Mouse (Mus musculus): Measurements from ENCODE around the gene Ppp1r15b. TPM values are rescaled to one million over a fixed set of nuclear protein-coding genes. Genes with fewer than 3 reads are reported as not detected.

The Ppp1r15b gene
- total and polyA plus RNA-seq, 3 experiments, result 33.1 to 47.6 (median 47.5) TPM

DNA sequence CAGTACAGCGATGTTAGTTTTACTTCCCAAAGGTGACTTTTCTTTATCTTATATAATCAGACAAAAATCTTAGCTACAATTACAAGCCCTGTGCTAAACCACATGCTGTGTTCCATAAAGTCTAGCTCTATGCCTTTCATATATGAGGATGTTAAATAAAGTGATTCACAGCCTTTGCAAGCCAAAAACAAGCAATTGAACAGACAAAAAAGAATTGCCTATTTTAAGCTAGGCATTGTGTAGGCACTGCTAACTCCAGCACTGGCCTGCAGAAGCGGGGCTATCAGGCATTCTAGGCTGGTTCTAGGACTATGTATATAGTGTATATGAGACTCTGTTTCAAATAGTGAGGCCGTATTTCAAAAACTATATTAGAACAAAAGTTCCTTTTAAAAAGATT, 21.3 kb downstream of the Ppp1r15b start:
- Histone ChIP-seq H3K9me3 (replicated peaks; ENCODE audit: low read length) (peaks cover 9% of the 10 kb centered on the region), H3K36me3 (replicated peaks in 1 of 2; ENCODE audit: control insufficient read depth in 1 of 2, insufficient read depth in 1 of 2, low read length in 1 of 2) (peaks cover 0 to 2% of the 10 kb centered on the region in 2 experiments), H3K4me2 (ENCODE audit: insufficient read depth, low read depth, poor library complexity, severe bottlenecking) (no peak overlapping the region), H3K79me2 (replicated peaks; ENCODE audit: control insufficient read depth, extremely low read depth, insufficient read depth, poor library complexity, severe bottlenecking) (no peaks in the 10 kb centered on the region), H3K4me1 (ENCODE audit: control insufficient read depth in 1 of 2, insufficient read depth in 2 of 2) (no peaks in the 10 kb centered on the region), H3K9ac (ENCODE audit: insufficient read depth, low read depth) (no peak overlapping the region), H3K27ac (ENCODE audit: insufficient read depth, low read depth) (no peak overlapping the region), H3K27me3 (replicated peaks) (peaks cover 4% of the 10 kb centered on the region), H3K4me3 (replicated peaks in 1 of 3; ENCODE audit: low read depth in 2 of 3, low read length in 2 of 3, poor library complexity in 1 of 3) (no peak overlapping the region)
- DNase-seq (ENCODE audit: extremely low read depth), result no peak
- in situ Hi-C loops (cut with MboI; ENCODE audit: low pct_ligation_motif_present, low pct_unique_long_range_greater_than_20kb, low sequenced_read_pairs), result no loop called here
- TF ChIP-seq BHLHE40 (IDR thresholded peaks at IDR 0.05; ENCODE audit: low read depth, low read length) (no peak), MYC (IDR thresholded peaks at IDR 0.05; ENCODE audit: low read depth, low read length) (no peak), ZKSCAN1 (IDR thresholded peaks at IDR 0.05; ENCODE audit: borderline replicate concordance, low read depth, low read length) (no peak), RAD21 (IDR thresholded peaks at IDR 0.05; ENCODE audit: low read depth, low read length) (no peak), TBP (conservative IDR thresholded peaks at IDR 0.05; ENCODE audit: low read depth, low read length) (no peak), CHD1 (IDR thresholded peaks at IDR 0.05; ENCODE audit: low read depth, low read length) (no peak), MAFK (IDR thresholded peaks at IDR 0.05; ENCODE audit: insufficient replicate concordance, low read length) (no peak), E2F4 (IDR thresholded peaks at IDR 0.05; ENCODE audit: insufficient replicate concordance, low read depth, low read length) (no peak), ELF1 (IDR thresholded peaks at IDR 0.05; ENCODE audit: low read depth, low read length) (no peak), IRF4 (IDR thresholded peaks at IDR 0.05; ENCODE audit: low read depth, low read length) (no peak), RCOR1 (conservative IDR thresholded peaks at IDR 0.05; ENCODE audit: low read depth, low read length) (no peak), NRF1 (IDR thresholded peaks at IDR 0.05; ENCODE audit: low read depth, low read length) (no peak), ETS1 (conservative IDR thresholded peaks at IDR 0.05; ENCODE audit: low read depth, low read length) (no peak)
- dilution Hi-C loops (cut with MboI; ENCODE audit: extremely low pct_ligation_motif_present, extremely low pct_unique_long_range_greater_than_20kb, low sequenced_read_pairs), result no loop called here

DNA sequence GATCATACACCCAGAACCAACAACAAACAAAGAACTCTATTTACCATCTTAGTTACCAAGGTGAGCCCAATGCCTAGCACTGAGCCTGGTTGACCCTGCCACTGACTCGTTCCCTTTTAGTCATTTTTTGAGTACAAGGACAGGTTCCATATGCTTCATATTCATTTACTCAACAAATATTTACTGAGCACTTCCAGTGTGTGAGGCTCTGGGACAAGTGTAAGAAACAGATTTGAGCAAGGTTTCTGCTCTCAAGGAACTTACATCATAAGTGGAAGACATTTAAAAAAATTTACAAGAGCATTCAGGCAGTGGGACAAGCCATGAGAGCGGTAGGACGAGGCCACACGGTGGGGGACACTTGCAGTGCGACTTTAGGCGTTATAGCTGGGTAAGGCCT, 24.3 kb downstream of the Ppp1r15b start:
- no peak overlapping the region for H3K27ac ChIP-seq (ENCODE audit: insufficient read depth, low read depth)
- peaks cover 13% of the 10 kb centered on the region for H3K27me3 ChIP-seq (replicated peaks)
- dilution Hi-C loops (cut with MboI; ENCODE audit: extremely low pct_ligation_motif_present, extremely low pct_unique_long_range_greater_than_20kb, low sequenced_read_pairs) (no loop called here), in situ Hi-C loops (cut with MboI; ENCODE audit: low pct_ligation_motif_present, low pct_unique_long_range_greater_than_20kb, low sequenced_read_pairs) (no loop called here)
- DNase-seq (ENCODE audit: extremely low read depth), result no peak
- no peaks in the 10 kb centered on the region for H3K9me3 ChIP-seq (replicated peaks; ENCODE audit: low read length)
- no peak overlapping the region for H3K4me2 ChIP-seq (ENCODE audit: insufficient read depth, low read depth, poor library complexity, severe bottlenecking)
- TF ChIP-seq UBTF (IDR thresholded peaks at IDR 0.05; ENCODE audit: low read depth, low read length), result no peak
- TF ChIP-seq MAFK (IDR thresholded peaks at IDR 0.05; ENCODE audit: insufficient replicate concordance, low read length), result no peak
- TF ChIP-seq MXI1 (IDR thresholded peaks at IDR 0.05; ENCODE audit: low read depth, low read length), result no peak
- no peak for TF ChIP-seq IRF4 (IDR thresholded peaks at IDR 0.05; ENCODE audit: low read depth, low read length)
- TF ChIP-seq ZNF384 (IDR thresholded peaks at IDR 0.05; ENCODE audit: low read depth, low read length), result no peak
- TF ChIP-seq GABPA (IDR thresholded peaks at IDR 0.05; ENCODE audit: insufficient replicate concordance, low read depth, low read length), result no peak
- no peak for TF ChIP-seq ELF1 (IDR thresholded peaks at IDR 0.05; ENCODE audit: low read depth, low read length)
- TF ChIP-seq USF1 (IDR thresholded peaks at IDR 0.05; ENCODE audit: low read depth, low read length), result no peak
- no peaks in the 10 kb centered on the region for H3K79me2 ChIP-seq (replicated peaks; ENCODE audit: control insufficient read depth, extremely low read depth, insufficient read depth, poor library complexity, severe bottlenecking)
- H3K9ac ChIP-seq (ENCODE audit: insufficient read depth, low read depth), result no peak overlapping the region
- no peak overlapping the region for H3K4me3 ChIP-seq (replicated peaks in 1 of 3; ENCODE audit: low read depth in 2 of 3, low read length in 2 of 3, poor library complexity in 1 of 3)
- H3K36me3 ChIP-seq (replicated peaks in 1 of 2; ENCODE audit: control insufficient read depth in 1 of 2, insufficient read depth in 1 of 2, low read length in 1 of 2), result no peaks in the 10 kb centered on the region
- H3K4me1 ChIP-seq (ENCODE audit: control insufficient read depth in 1 of 2, insufficient read depth in 2 of 2), result peaks cover 4 to 14% of the 10 kb centered on the region in 2 experiments; a peak in 3 of 4 replicates

Data from CH12.LX (cell line).